Mouse (Mus musculus): ENCODE results near the gene Ecd. TPM values are rescaled to one million over a fixed set of nuclear protein-coding genes. Genes with fewer than 3 reads are reported as not detected.

The Ecd gene
- polyA plus RNA-seq, 1 experiment: 18.7 TPM

Other genes starting within 250 kb of the Ecd start
- 2.5 and 3.7 TPM in 2 replicates for gene Saysd1, start 209.6 kb downstream of the Ecd start, polyA plus RNA-seq (2012; ENCODE audit: insufficient read depth, insufficient read length, missing spikeins)
- 0.54 and 0.59 TPM in 2 replicates for gene Kcnk5, start 166.3 kb downstream of the Ecd start, polyA plus RNA-seq (2012; ENCODE audit: insufficient read depth, insufficient read length, missing spikeins)
- gene Kcnk16, start 78.9 kb downstream of the Ecd start, polyA plus RNA-seq (2012; ENCODE audit: insufficient read depth, insufficient read length, missing spikeins): not detected in 2 replicates
- gene Nudt13, start 53.4 kb downstream of the Ecd start, polyA plus RNA-seq (2012; ENCODE audit: insufficient read depth, insufficient read length, missing spikeins): 92.5 and 106 TPM in 2 replicates
- 51.1 and 52.7 TPM in 2 replicates for gene Fam149b, start within 50 bp of the Ecd start, polyA plus RNA-seq (2012; ENCODE audit: insufficient read depth, insufficient read length, missing spikeins)
- gene Dnajc9, start 40.8 kb upstream of the Ecd start, polyA plus RNA-seq (2012; ENCODE audit: insufficient read depth, insufficient read length, missing spikeins): 19.8 and 23.9 TPM in 2 replicates
- 161 and 166 TPM in 2 replicates for gene Mrps16, start 45.5 kb upstream of the Ecd start, polyA plus RNA-seq (2012; ENCODE audit: insufficient read depth, insufficient read length, missing spikeins)
- not detected in 2 replicates for gene Cfap70, start 104.1 kb upstream of the Ecd start, polyA plus RNA-seq (2012; ENCODE audit: insufficient read depth, insufficient read length, missing spikeins)
- gene Anxa7, start 132.0 kb upstream of the Ecd start, polyA plus RNA-seq (2012; ENCODE audit: insufficient read depth, insufficient read length, missing spikeins): 77.1 and 98.1 TPM in 2 replicates
- gene Mss51, start 148.8 kb upstream of the Ecd start, polyA plus RNA-seq (2012; ENCODE audit: insufficient read depth, insufficient read length, missing spikeins): not detected in 2 replicates
- gene Ppp3cb, start 198.5 kb upstream of the Ecd start, polyA plus RNA-seq (2012; ENCODE audit: insufficient read depth, insufficient read length, missing spikeins): 53.9 and 58.3 TPM in 2 replicates

Measured in brown adipose tissue, adult 24 weeks (tissue).